Mouse (Mus musculus) erythroblast, adult 5-6 weeks (primary cell): ENCODE measurements around the gene Itga3. TPM values are rescaled to one million over a fixed set of nuclear protein-coding genes. Genes with fewer than 3 reads are reported as not detected.
A peak's percentile ranks its signal among the peaks of the same experiment; 100 is the strongest.

ENCODE experiments used
- ATAC-seq: replicated peaks from 2 replicates; pipeline ENCODE4 v1.8.0; 2016; ENCODE audit warnings: moderate number of reproducible peaks, mild to moderate bottlenecking, moderate TSS enrichment, inconsistent platforms; ENCODE audit not compliant: poor library complexity, low FRiP score, severe bottlenecking
- total RNA-seq, 2 experiments: library from RNA; stranded (forward) in 1 of 2; stranded (reverse) in 1 of 2; fragments of 150-400 nt in 1 of 2; fragments of 200-764, 138-1000 nt in 1 of 2; gene quantifications; 2 replicates each; pipeline versions ENCODE4 v1.2.3 to v1.2.4; 2015 to 2017; ENCODE audit warnings: low replicate concordance in 2 of 2

The Itga3 gene
- total RNA-seq (2015; ENCODE audit: low replicate concordance) = not detected in 2 replicates
- total RNA-seq (2017; ENCODE audit: low replicate concordance) = not detected in 2 replicates

DNA sequence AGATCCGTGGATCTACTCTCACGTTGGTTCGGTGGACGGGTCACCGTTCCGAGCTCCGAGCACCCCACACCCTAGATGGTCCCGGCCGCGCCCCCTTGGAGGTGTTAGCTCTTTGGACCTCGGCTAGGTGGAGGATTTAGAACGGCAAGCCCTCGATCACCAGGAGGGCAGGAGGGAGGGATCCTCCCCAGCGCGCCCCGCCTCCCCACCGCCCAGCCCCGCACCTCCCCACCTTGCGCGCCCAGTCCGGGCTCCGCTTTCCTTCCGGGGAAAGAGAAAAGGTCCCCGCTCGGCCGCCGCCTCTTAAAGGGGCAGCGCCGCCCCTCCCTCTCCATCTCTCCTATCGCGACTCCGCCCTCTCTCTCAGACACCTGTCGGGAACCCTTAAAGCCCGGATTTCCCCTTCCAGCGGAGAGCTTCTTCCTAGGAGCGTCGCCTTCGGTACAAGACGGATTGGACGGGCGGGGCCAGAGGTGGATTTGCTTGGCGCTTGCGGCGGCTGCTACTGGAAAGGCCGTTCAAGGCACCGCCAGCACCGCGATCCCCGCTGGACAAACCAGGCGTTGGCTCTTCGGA, at the start of gene Itga3:
Gene Itga3, minus strand, starts transcription at position 266 of the 576 bp plus-strand sequence.
- no peak for ATAC-seq

DNA sequence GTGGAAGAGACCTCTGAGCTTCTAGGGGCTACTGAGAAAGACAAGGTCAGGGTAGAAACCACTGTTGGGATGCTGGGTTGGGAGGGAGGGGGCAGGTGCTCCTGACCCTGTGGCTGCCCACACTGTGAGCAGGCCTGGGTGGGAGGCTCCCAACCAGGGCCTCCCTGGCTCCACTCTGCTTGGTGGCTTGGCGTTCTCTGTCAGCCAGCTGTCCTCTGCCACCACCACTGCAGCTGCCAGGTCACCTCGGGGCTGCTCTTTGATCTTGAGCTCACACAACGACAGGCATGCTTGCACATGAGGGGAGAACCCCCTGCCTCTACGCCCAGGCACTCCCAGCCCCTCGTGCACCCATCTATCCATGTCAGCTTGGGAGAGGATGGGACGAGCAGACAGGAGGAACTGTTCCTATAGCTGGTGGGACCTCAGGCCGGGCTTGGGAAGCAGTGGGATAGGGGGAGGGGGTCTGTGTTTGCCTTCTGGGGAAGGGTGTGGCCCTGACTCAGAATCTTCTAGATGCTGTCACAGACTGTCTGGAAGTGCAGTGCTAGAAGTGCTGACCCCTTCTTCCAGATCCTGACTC, 48.9 kb upstream of the Itga3 start:
- no peak for ATAC-seq

- no peak for ATAC-seq
Observed at GRCm38 (mm10) chr11:95122100-95122489, 45.5 kb upstream of the Itga3 start.

GRCm38 (mm10) chr11:95121161-95122099, 44.8 kb upstream of the Itga3 start:
- no peak for ATAC-seq

- no peak for ATAC-seq
Observed at GRCm38 (mm10) chr11:95120633-95121020, 44.0 kb upstream of the Itga3 start.

- ATAC-seq = no peak
Observed at GRCm38 (mm10) chr11:95119990-95120632, 43.5 kb upstream of the Itga3 start, which contains the start of gene Dlx3. Dlx3 (plus strand) TSS chr11:95120119.

DNA sequence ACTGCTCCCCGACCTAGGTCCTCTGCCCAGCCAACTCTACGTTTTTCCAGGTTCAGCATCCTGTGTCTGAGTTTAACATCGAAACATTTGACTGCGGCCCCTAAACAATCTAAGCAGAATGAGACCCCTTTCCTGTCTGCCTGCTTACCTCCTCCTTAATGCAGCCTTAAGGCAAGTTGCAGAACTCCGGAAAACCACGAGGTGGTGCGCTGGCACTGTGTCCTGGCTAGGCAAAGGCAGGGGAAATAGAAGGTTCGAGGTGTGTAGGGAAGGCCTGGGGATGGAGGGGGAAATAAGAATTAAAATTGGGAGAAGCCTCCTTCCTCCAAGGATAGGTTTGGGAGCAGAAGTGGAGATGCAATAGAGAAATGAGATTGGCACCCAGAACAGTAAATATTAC, 41.9 kb upstream of the Itga3 start:
- ATAC-seq = no peak

- peak; percentile 73 for ATAC-seq
Observed at GRCm38 (mm10) chr11:95117030-95117429, 40.4 kb upstream of the Itga3 start.

- ATAC-seq = no peak
Observed at GRCm38 (mm10) chr11:95110081-95110480, 33.5 kb upstream of the Itga3 start.

DNA sequence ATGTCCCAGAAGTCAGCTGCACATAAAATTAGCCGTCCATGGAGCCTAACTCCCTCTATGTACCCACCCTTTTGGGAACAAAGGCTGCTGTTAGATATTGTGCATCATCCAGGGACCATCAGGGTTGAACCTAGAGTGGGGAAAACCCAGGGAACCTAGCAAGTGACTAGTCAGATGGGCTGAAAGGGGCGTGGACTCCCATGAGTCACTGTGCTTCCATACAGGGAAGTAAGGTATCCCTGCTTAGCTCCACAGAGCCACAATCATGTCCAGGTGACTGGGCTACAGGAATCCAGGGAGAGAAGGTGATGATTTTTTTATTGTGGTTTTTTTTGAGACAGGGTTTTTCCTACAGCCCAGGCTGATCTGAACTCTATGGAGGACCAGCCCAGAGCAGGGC, 32.4 kb upstream of the Itga3 start:
- ATAC-seq = no peak

- peak; percentile 90 for ATAC-seq
Observed at GRCm38 (mm10) chr11:95106440-95107236, 30.0 kb upstream of the Itga3 start.

GRCm38 (mm10) chr11:95105274-95105874, 28.8 kb upstream of the Itga3 start:
- no peak for ATAC-seq

GRCm38 (mm10) chr11:95104266-95104665, 27.7 kb upstream of the Itga3 start:
- ATAC-seq = no peak

DNA sequence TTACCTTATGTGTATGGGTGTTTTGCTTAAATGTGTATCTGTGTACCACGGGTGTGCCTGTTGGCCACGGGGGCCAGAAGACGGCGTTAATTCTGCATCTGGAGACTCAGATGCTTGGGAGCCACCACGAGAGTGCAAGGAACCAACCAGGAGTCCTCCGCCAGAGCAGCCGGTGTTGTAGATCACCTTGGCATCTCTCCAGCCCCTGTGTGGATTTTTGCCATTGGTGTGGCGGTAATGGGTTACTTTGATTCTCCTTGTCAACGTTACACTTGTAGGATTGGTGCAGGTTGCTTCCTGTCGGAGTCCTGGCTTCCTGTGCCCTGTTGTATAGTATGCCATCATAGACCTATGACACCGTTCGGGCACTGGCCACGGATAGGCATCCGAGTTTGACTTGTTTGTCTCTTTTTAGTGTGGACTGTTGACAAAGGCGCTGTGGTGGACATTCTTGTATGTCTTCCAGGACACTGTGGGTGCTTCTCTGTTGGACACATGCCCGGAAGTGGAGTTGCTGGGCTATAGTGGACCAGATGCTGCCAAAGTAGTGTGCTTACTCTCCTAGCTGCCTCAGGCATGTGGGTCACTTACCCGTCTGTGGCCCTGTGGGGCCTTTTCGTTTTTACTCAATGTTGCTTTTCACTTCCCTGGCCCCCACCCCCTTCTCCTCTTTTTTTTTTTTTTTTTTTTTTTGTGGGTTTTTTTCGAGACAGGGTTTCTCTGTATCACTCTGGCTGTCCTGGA, 25.7 kb upstream of the Itga3 start:
- no peak for ATAC-seq

DNA sequence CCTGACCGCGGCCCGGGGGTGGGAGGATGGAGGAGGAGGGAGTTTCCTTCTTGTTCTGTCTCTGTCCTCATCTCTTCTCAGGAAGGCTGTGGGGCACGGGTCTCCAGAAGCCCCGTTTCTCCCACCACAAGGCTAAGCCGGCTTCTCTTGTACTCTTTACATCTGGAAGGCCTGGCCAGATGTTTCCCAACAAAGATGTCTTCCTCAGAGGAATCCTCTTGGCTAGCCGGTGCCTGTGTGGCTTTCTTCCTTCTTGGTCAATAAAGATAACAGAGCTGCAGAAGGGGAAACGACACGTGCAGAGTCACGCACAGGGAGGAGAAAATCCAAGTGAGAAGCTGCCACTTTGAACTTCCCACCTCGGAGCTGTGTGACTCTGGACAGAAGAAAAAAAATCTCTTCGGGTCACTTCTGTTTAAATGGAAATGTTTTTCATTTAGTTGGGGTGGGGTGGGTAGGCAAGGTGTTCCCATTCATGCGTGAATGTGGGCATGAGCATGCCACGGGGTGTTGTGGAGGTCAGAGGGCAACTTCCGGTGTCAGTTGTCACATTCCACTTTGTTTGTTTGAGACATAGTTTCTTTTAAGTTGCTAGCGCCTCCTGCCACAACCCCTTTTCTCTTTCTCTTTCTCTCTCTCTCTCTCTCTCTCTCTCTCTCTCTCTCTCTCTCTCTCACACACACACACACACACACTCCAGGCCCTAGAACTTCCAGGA, 24.6 kb upstream of the Itga3 start:
- ATAC-seq = no peak

GRCm38 (mm10) chr11:95100393-95100792, 23.8 kb upstream of the Itga3 start:
- no peak for ATAC-seq

- no peak for ATAC-seq
Observed at GRCm38 (mm10) chr11:95098346-95099095, 21.9 kb upstream of the Itga3 start.
